Mouse (Mus musculus) midbrain, postnatal 0 days (tissue): ENCODE data around the gene Dusp8. TPM values are rescaled to one million over a fixed set of nuclear protein-coding genes. Genes with fewer than 3 reads are reported as not detected.
A peak's percentile ranks its signal among the peaks of the same experiment; 100 is the strongest.

Source experiments
- ATAC-seq: fragments of 200-750 bp; cut with Nextera tagmentation; 2 replicates; pipeline ENCODE4 v1.8.0; 2017; ENCODE audit warnings: moderate number of reproducible peaks, mild to moderate bottlenecking, moderate TSS enrichment, moderate library complexity; ENCODE audit not compliant: low FRiP score
- DNase-seq: peaks from one replicate; pipeline ENCODE4 v3.0.0-alpha.2; 2015; ENCODE audit warnings: low spot score
- H3K27ac ChIP-seq: fragments of 300-500 bp; sonication (generic); 2 replicates; pipeline ENCODE4 v1.5.1; 2014; ENCODE audit warnings: low read depth, mild to moderate bottlenecking, low read length, mixed read lengths
- H3K27me3 ChIP-seq: fragments of 300-500 bp; sonication (generic); 2 replicates; pipeline ENCODE4 v1.6.1; 2014; ENCODE audit warnings: low read length, control low read depth, mixed read lengths; ENCODE audit not compliant: insufficient read depth
- H3K36me3 ChIP-seq: fragments of 300-500 bp; sonication (generic); 2 replicates; pipeline ENCODE4 v1.6.1; 2014; ENCODE audit warnings: low read length, control low read depth, mixed read lengths; ENCODE audit not compliant: insufficient read depth
- H3K4me1 ChIP-seq: fragments of 300-500 bp; sonication (generic); 2 replicates; pipeline ENCODE4 v1.6.1; 2014; ENCODE audit warnings: mild to moderate bottlenecking, control low read depth, antibody characterized with exemption, low read length, mixed read lengths; ENCODE audit not compliant: insufficient read depth
- H3K4me2 ChIP-seq: fragments of 300-500 bp; sonication (generic); 2 replicates; pipeline ENCODE4 v1.6.1; 2014; ENCODE audit warnings: low read depth, mild to moderate bottlenecking, low read length, mixed read lengths; ENCODE audit not compliant: poor library complexity, severe bottlenecking
- H3K4me3 ChIP-seq: fragments of 300-500 bp; sonication (generic); 2 replicates; pipeline ENCODE4 v1.5.1; 2014; ENCODE audit warnings: low read depth, mild to moderate bottlenecking, low read length, moderate library complexity
- H3K9ac ChIP-seq: fragments of 300-500 bp; sonication (generic); replicated peaks from 2 replicates; pipeline ENCODE4 v1.6.1; 2014; ENCODE audit warnings: mild to moderate bottlenecking, low read length, moderate library complexity, mixed read lengths; ENCODE audit not compliant: poor library complexity, severe bottlenecking
- H3K9me3 ChIP-seq: fragments of 300-500 bp; sonication (generic); 2 replicates; pipeline ENCODE4 v1.6.1; 2016; ENCODE audit warnings: low read length, control low read depth
- CTCF ChIP-seq: IDR thresholded peaks from 2 replicates; pipeline ENCODE4 v1.5.1; 2016; ENCODE audit warnings: antibody characterized with exemption, mild to moderate bottlenecking
- WGBS: fragments of 180-500 bp; shearing (Covaris S2); extraction: QIAGEN DNeasy Blood & Tissue Kit; methylation state at CpG from one replicate; pipeline ENCODE4 v1.1.7; 2014; 5-methylcytosine and 5-hydroxymethylcytosine counted together
- polyA plus RNA-seq: library from polyadenylated mRNA; unstranded; fragments of >200 nt; fragmentation: Nextera tagmentation; extraction: Ambion mirVana; gene quantifications from 2 replicates; pipeline ENCODE4 v1.2.1, GENCODE M21; 2015
- total RNA-seq: library from RNA; depleted of rRNA; stranded (reverse); fragments of >200 nt; gene quantifications from 2 replicates; pipeline ENCODE4 v1.2.3, GENCODE M21; 2014

Gene Dusp8
- total and polyA plus RNA-seq, 2 experiments from 2014 or later = 94.2 to 144 TPM

GRCm38 (mm10) chr7:142083588-142084317, 11.9 kb downstream of the Dusp8 start:
- Histone ChIP-seq H3K4me2 (no peak overlapping the region), H3K27ac (no peak overlapping the region), H3K27me3 (no peaks in the 10 kb centered on the region), H3K9ac (no peak overlapping the region), H3K9me3 (no peaks in the 10 kb centered on the region), H3K4me1 (0 out of 2 replicates have a peak, but pooled peaks cover 3% of the 10 kb centered on the region), H3K4me3 (no peak overlapping the region), H3K36me3 (peaks cover 77% of the 10 kb centered on the region)
- no peak for DNase-seq
- no peak for ATAC-seq
- WGBS = 41% methylated on average over 12 of the region's 12 CpGs
- TF ChIP-seq CTCF = peak; percentile 50

- no peaks in the 10 kb centered on the region for H3K9me3 ChIP-seq
- no peak for DNase-seq
- no peak overlapping the region for H3K9ac ChIP-seq
- no peak overlapping the region for H3K27ac ChIP-seq
- H3K27me3 ChIP-seq = no peaks in the 10 kb centered on the region
- no peaks in the 10 kb centered on the region for H3K4me1 ChIP-seq
- 53% methylated on average over 15 of the region's 16 CpGs for WGBS
- H3K36me3 ChIP-seq = peaks cover 69% of the 10 kb centered on the region
- H3K4me3 ChIP-seq = no peak overlapping the region
- TF ChIP-seq CTCF = no peak
- no peak for ATAC-seq
- H3K4me2 ChIP-seq = no peak overlapping the region
These were observed 13.0 kb downstream of the Dusp8 start for GRCm38 (mm10) chr7:142082607-142083006.

GRCm38 (mm10) chr7:142082179-142082578, 13.5 kb downstream of the Dusp8 start:
- 20% methylated on average over 25 of the region's 38 CpGs for WGBS
- no peak overlapping the region for H3K27ac ChIP-seq
- no peak overlapping the region for H3K4me2 ChIP-seq
- no peak for DNase-seq
- ATAC-seq = no peak
- TF ChIP-seq CTCF = no peak
- H3K9me3 ChIP-seq = no peaks in the 10 kb centered on the region
- no peak overlapping the region for H3K9ac ChIP-seq
- no peaks in the 10 kb centered on the region for H3K4me1 ChIP-seq
- H3K4me3 ChIP-seq = no peak overlapping the region
- peaks cover 65% of the 10 kb centered on the region for H3K36me3 ChIP-seq
- no peaks in the 10 kb centered on the region for H3K27me3 ChIP-seq

- no peaks in the 10 kb centered on the region for H3K27me3 ChIP-seq
- DNase-seq = no peak
- no peak for TF ChIP-seq CTCF
- H3K27ac ChIP-seq = no peak overlapping the region
- peaks cover 60% of the 10 kb centered on the region for H3K36me3 ChIP-seq
- no peaks in the 10 kb centered on the region for H3K4me1 ChIP-seq
- no peaks in the 10 kb centered on the region for H3K9me3 ChIP-seq
- ATAC-seq = no peak
- no peak overlapping the region for H3K9ac ChIP-seq
- no peak overlapping the region for H3K4me2 ChIP-seq
- 57% methylated on average over 14 of the region's 17 CpGs for WGBS
- no peak overlapping the region for H3K4me3 ChIP-seq
These were observed 13.9 kb downstream of the Dusp8 start for GRCm38 (mm10) chr7:142081736-142082135.

GRCm38 (mm10) chr7:142080876-142081275, 14.8 kb downstream of the Dusp8 start:
- Histone ChIP-seq H3K4me1 (no peaks in the 10 kb centered on the region), H3K9me3 (no peaks in the 10 kb centered on the region), H3K4me3 (no peak overlapping the region), H3K9ac (no peak overlapping the region), H3K36me3 (peaks cover 52% of the 10 kb centered on the region), H3K27me3 (no peaks in the 10 kb centered on the region), H3K4me2 (no peak overlapping the region), H3K27ac (no peak overlapping the region)
- TF ChIP-seq CTCF = no peak
- WGBS = 52% methylated on average over 2 of the region's 2 CpGs
- no peak for DNase-seq
- ATAC-seq = no peak

- Histone ChIP-seq H3K4me3 (no peak overlapping the region), H3K36me3 (peaks cover 38% of the 10 kb centered on the region), H3K4me1 (no peaks in the 10 kb centered on the region), H3K9me3 (no peaks in the 10 kb centered on the region), H3K27ac (no peak overlapping the region), H3K27me3 (no peaks in the 10 kb centered on the region), H3K4me2 (no peak overlapping the region), H3K9ac (no peak overlapping the region)
- WGBS = 64% methylated on average over 5 of the region's 5 CpGs
- DNase-seq = no peak
- ATAC-seq = no peak
- no peak for TF ChIP-seq CTCF
These were observed 16.3 kb downstream of the Dusp8 start for GRCm38 (mm10) chr7:142079365-142079764.
